Mouse (Mus musculus): ENCODE data around the gene Srsf4. TPM values are rescaled to one million over a fixed set of nuclear protein-coding genes. Genes with fewer than 3 reads are reported as not detected.
A peak's percentile ranks its signal among the peaks of the same experiment; 100 is the strongest.

The Srsf4 gene
- total and polyA plus RNA-seq, 3 experiments, result 14.5 to 105 (median 47.2) TPM

GRCm38 (mm10) chr4:131837872-131838524, 35.4 kb upstream of the Srsf4 start, which contains the start of gene Ptpru:
TSS of gene Ptpru (minus strand) at chr4:131838288.
- in situ Hi-C loops (cut with MboI; ENCODE audit: low pct_ligation_motif_present, low pct_unique_long_range_greater_than_20kb, low sequenced_read_pairs) (loop anchor here (5.0 to 10.0 kb wide), 2 partner anchors 111 to 583 kb away; no protein-coding TSS in a partner anchor), dilution Hi-C loops (cut with MboI; ENCODE audit: extremely low pct_ligation_motif_present, extremely low pct_unique_long_range_greater_than_20kb, low sequenced_read_pairs) (no loop called here)
- no peak for TF ChIP-seq TCF12 (IDR thresholded peaks at IDR 0.05; ENCODE audit: low read depth, low read length)
- TF ChIP-seq ETS1 (conservative IDR thresholded peaks at IDR 0.05; ENCODE audit: low read depth, low read length), result no peak
- TF ChIP-seq RCOR1 (conservative IDR thresholded peaks at IDR 0.05; ENCODE audit: low read depth, low read length), result no peak
- no peak for TF ChIP-seq JUND (conservative IDR thresholded peaks at IDR 0.05; ENCODE audit: low read depth, low read length)
- TF ChIP-seq PAX5 (IDR thresholded peaks at IDR 0.05; ENCODE audit: low read length), result no peak
- TF ChIP-seq TBP (conservative IDR thresholded peaks at IDR 0.05; ENCODE audit: low read depth, low read length), result no peak
- TF ChIP-seq MXI1 (IDR thresholded peaks at IDR 0.05; ENCODE audit: low read depth, low read length), result peak; percentile 26; the same call in 1 of the 2 replicates
- TF ChIP-seq UBTF (IDR thresholded peaks at IDR 0.05; ENCODE audit: low read depth, low read length), result 0 out of 2 replicates have a peak, but pooled peaks have one; percentile 67
- TF ChIP-seq BHLHE40 (IDR thresholded peaks at IDR 0.05; ENCODE audit: low read depth, low read length), result no peak; the same call in 1 of the 2 replicates
- TF ChIP-seq SMC3 (IDR thresholded peaks at IDR 0.05; ENCODE audit: low read depth, low read length), result peak; percentile 80
- peak; percentile 94 for TF ChIP-seq RAD21 (IDR thresholded peaks at IDR 0.05; ENCODE audit: low read depth, low read length)
- no peak for TF ChIP-seq EP300 (IDR thresholded peaks at IDR 0.05; ENCODE audit: low read length)
- TF ChIP-seq JUN (IDR thresholded peaks at IDR 0.05; ENCODE audit: insufficient read depth, low read depth, low read length), result no peak
- TF ChIP-seq HCFC1 (IDR thresholded peaks at IDR 0.05; ENCODE audit: low read depth, low read length), result no peak
- TF ChIP-seq USF1 (IDR thresholded peaks at IDR 0.05; ENCODE audit: low read depth, low read length), result no peak
- no peak for TF ChIP-seq CHD1 (IDR thresholded peaks at IDR 0.05; ENCODE audit: low read depth, low read length)
- TF ChIP-seq USF2 (conservative IDR thresholded peaks at IDR 0.05; ENCODE audit: low read depth, low read length), result no peak
- peak; percentile 58; the same call in 1 of the 2 replicates for TF ChIP-seq NELFE (IDR thresholded peaks at IDR 0.05; ENCODE audit: low read depth, low read length)
- no peak for TF ChIP-seq MAZ (IDR thresholded peaks at IDR 0.05; ENCODE audit: low read depth, low read length)
- TF ChIP-seq NRF1 (IDR thresholded peaks at IDR 0.05; ENCODE audit: low read depth, low read length), result 0 out of 2 replicates have a peak, but pooled peaks have one; percentile 16
- no peak for TF ChIP-seq ZKSCAN1 (IDR thresholded peaks at IDR 0.05; ENCODE audit: borderline replicate concordance, low read depth, low read length)
- TF ChIP-seq ZC3H11A (IDR thresholded peaks at IDR 0.05; ENCODE audit: low read depth, low read length), result 0 out of 2 replicates have a peak, but pooled peaks have one; percentile 4
- no peak for TF ChIP-seq POLR2A (IDR thresholded peaks at IDR 0.05; ENCODE audit: low read depth, low read length)
- TF ChIP-seq MEF2A (IDR thresholded peaks at IDR 0.05; ENCODE audit: borderline replicate concordance, low read depth, low read length), result peak; percentile 56; the same call in 1 of the 2 replicates
- peak; percentile 93 for TF ChIP-seq CHD2 (IDR thresholded peaks at IDR 0.05; ENCODE audit: low read length)
- peak; percentile 70 for TF ChIP-seq IRF4 (IDR thresholded peaks at IDR 0.05; ENCODE audit: low read depth, low read length)
- no peak for TF ChIP-seq SIN3A (IDR thresholded peaks at IDR 0.05; ENCODE audit: low read length)
- no peak for TF ChIP-seq MYC (IDR thresholded peaks at IDR 0.05; ENCODE audit: low read depth, low read length)
- no peak for TF ChIP-seq E2F4 (IDR thresholded peaks at IDR 0.05; ENCODE audit: insufficient replicate concordance, low read depth, low read length)
- TF ChIP-seq KAT2A (IDR thresholded peaks at IDR 0.05; ENCODE audit: insufficient replicate concordance, low read length), result no peak
- no peak for TF ChIP-seq ZNF384 (IDR thresholded peaks at IDR 0.05; ENCODE audit: low read depth, low read length)
- TF ChIP-seq MAX (IDR thresholded peaks at IDR 0.05; ENCODE audit: low read length), result no peak; the same call in 1 of the 2 replicates
- no peak for TF ChIP-seq GABPA (IDR thresholded peaks at IDR 0.05; ENCODE audit: insufficient replicate concordance, low read depth, low read length)
- TF ChIP-seq CTCF (conservative IDR thresholded peaks at IDR 0.05 in 1 of 2, IDR thresholded peaks at IDR 0.05 in 1 of 2; ENCODE audit: low read depth in 2 of 2, low read length in 2 of 2), result peak; percentile 70 to 95
- TF ChIP-seq POLR2AphosphoS2 (IDR thresholded peaks at IDR 0.05; ENCODE audit: low read depth, low read length), result no peak
- TF ChIP-seq ELF1 (IDR thresholded peaks at IDR 0.05; ENCODE audit: low read depth, low read length), result no peak
- TF ChIP-seq ZMIZ1 (IDR thresholded peaks at IDR 0.05; ENCODE audit: low read depth, low read length), result no peak
- no peak for TF ChIP-seq MAFK (IDR thresholded peaks at IDR 0.05; ENCODE audit: insufficient replicate concordance, low read length)
- Histone ChIP-seq H3K4me3 (replicated peaks in 1 of 3; ENCODE audit: low read depth in 2 of 3, low read length in 2 of 3, poor library complexity in 1 of 3) (peak within 1 kb of the TSS in 1 of 3 experiments; percentile 44), H3K9me3 (replicated peaks; ENCODE audit: low read length) (peaks cover 3% of the 10 kb centered on the region), H3K27me3 (replicated peaks) (peaks cover 96% of the 10 kb centered on the region), H3K4me2 (ENCODE audit: insufficient read depth, low read depth, poor library complexity, severe bottlenecking) (peak within 1 kb of the TSS; percentile 75), H3K9ac (ENCODE audit: insufficient read depth, low read depth) (no peak within 1 kb of the TSS), H3K27ac (ENCODE audit: insufficient read depth, low read depth) (no peak within 1 kb of the TSS), H3K79me2 (replicated peaks; ENCODE audit: control insufficient read depth, extremely low read depth, insufficient read depth, poor library complexity, severe bottlenecking) (no peaks in the 10 kb centered on the region), H3K4me1 (ENCODE audit: control insufficient read depth in 1 of 2, insufficient read depth in 2 of 2) (peaks cover 11 to 14% of the 10 kb centered on the region in 2 experiments), H3K36me3 (replicated peaks in 1 of 2; ENCODE audit: control insufficient read depth in 1 of 2, insufficient read depth in 1 of 2, low read length in 1 of 2) (no peaks in the 10 kb centered on the region)
- DNase-seq (ENCODE audit: extremely low read depth), result peak; percentile 54
